Mouse (Mus musculus): ENCODE measurements at regions not wholly inside any gene's neighbourhood (a gene's known extent, or its start where the extent isn't known, plus 50 kb on each side); places are given as distances from the start of the nearest gene placed in this dataset.

DNA sequence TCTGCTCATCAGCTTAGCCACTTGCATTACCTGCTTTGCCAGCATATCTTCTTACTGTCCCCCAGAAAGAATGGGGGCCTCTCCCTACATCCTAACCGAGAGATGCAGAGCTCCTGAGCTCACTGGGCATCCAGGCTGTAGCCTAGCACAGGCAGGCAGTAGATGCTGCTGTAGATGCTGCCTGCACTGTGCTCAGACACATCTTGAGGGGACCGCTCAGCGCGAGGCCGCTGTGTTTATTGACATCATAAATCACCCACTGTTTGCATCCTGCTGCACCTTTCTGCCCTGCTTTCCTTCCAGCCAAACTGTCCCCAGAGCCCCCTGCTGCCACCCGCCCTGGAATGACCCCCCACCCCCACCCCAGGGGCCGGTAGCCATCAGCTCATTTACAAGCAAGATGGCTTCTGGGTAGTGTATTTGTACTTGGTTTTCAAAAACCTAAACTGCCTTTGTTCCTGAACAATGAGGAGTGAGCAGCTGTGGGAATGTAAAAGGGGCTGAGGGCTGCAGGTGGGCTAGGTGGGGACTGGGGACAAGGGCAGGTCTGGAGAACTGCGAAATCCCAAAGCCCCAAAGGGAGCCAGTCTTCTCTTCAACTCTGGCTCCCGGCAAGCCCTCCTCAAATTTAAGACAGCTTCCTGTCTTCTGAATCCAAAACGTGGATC is 233.2 kb downstream of the Bcor start:
- DNase-seq: no peak

DNA sequence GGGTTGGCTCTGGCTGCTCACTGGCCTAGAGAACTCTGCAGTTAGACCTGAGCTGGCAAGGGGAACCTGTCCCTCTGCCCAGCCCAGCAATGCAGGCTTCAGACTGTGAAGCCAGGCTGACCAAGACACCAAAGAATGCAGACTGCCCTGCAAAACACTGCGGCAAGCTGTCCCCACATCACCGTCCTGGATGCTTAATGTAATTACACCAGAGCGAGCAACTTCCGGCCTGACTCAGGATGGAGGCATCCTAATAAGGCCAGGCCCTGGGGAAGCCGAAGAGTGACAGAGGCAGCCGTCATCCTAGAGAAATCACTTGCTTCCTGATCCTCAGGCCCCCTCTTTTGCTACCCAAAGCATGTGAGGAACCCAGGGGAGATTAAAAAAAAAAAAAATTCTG is 230.7 kb downstream of the Bcor start:
- DNase-seq: no peak

DNA sequence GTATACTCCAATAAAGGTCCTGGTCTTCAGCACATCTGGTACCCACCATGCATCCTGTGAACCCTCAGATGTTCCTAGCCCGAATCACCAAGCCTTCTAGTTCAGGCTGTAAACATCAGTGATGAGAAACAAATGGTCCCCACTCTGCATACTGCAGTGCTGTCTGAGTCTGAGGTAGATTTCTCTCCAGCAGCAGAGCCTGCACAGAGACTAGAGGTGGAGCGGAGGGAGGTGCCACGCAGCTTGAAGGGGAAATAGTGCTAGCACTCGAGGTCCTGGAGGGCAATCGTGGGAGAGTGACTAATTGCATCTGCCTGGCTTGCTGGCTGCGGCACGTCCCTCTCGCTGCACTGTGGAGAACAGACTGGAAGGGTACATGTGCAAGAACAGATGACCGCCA is 228.7 kb downstream of the Bcor start:
- DNase-seq: no peak

DNA sequence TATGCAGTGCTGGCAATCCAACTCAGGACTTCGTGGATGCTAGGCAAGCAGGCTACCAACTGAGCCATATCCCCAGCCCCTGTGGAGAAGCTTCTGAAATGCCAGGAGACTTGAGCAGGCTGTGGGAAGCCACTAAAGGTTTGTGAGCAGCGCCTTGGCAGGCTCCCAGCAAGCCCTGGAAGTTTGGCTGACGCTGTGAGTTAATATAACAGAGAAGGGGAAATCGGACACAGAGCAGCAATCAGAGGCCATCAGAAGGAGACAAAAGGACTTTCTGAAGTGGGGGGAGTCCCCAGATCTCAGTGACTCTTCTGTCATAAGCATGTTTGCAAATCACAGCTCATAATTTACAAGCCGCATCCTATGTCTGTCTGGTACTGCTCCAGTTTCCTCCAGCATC is 224.8 kb downstream of the Bcor start:
- DNase-seq: no peak

DNA sequence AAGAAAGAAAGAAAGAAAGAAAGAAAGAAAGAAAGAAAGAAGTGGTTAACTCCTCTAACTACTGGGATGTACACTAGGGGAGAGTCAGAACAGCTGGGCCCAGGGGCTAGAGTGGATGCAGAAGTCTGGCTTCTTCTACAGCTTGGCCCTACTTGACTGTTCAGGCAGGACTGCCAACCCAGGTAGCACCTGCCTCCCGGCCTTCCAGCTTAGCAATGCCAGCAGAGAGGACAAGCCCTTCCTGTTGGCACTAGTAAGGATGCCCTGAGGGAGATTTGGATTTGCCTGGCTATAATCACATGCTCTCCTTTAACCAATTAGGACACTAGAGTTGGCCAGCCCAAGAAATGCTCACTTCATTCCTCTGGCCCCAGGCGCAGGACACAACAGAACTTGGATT is 219.9 kb downstream of the Bcor start:
- DNase-seq: no peak

DNA sequence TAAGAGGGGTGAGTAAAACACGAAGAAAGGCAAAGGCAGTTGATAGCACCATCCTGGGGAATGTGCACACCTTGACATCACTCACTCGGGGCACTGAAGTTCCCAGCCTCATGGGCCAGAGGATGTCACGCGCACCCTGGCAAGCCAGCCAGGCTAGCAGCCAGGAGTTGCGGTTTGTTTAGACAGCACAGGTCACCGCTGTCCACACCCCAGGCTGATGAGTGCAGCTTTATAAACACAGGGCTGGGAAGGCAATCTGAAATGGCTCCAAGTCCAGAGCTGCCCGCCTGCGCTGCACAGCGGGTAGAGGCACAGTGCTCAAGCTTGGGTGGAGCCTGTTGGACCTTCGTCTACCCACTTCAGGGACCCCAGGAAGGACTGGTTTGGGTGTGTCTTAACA is 216.8 kb downstream of the Bcor start:
- DNase-seq: no peak

DNA sequence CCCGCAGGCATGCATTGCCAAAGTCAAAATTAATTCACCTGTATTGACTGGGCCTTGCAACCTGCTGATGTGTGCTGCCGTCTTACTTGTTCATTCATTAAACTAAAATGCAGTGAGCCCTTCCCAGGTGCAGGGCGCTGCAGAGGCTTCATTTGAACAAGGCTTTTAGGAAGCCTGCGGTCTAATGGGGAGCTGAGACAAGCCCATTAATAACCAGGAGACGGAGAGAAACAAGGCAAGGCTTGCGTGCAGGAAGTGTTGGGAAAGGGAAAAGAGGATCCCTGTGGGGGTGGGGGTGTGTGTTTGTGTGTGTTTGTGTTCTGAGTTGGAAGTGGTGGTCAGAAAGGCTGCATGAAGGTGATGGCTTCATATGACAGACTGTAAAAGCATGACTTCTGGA is 215.6 kb downstream of the Bcor start:
- DNase-seq: no peak

DNA sequence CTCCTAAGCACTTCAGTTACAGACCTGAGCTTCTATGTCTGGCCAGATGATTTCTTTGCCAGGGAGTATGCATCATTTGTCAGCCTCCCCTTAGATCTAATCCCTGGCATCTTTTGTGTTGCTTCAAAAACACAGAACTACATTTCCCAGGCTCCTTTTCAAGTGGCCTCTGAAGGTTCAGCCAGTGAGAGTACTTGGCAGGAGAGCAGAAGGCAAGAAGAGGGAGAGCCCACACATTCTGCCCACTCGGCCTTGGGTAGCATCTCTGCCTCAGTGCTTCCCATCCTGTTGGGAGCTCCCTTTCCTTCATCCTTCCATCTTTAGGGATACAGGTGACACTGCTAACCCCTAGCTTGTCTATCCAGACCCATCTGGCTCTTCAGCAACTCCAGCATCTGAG is 214.9 kb downstream of the Bcor start:
- DNase-seq: no peak

DNA sequence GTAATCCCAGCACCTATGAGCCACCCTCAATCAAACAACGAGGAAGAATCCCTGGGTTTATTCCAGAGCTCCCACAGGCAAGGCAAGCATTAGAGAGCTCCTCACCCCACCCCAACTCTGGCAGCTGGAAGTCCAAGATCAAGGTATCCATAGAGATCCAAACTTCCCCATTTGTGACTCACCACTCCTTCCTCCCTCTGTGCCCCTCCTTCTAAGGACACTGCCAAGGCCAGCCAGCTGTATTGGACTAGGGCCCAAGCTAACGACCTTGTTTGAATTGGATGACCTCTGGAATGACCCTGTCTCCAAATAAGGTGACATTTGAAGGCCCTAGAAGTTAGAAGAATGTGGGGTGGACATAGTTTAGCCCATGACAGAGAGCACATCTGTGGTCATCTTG is 208.0 kb downstream of the Bcor start:
- no peak for DNase-seq

DNA sequence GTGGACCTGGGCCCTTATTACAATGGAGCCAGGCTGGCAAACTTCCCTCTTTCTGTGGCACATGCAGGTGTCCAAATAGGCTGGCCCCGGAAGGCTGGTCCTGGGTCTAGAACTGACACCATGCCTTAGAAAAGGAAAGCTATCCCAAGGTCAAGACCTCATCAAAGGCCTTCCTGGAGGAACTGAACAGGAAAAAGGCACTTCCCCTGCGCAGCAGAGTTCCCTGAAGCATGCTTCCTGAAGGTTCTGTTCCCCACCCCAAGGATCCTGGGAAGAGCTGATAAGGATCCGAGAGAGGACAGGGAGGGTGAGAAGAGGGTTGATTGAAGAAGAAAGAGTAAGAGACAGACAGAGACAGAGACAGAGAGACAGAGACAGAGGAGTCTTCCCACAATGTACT is 204.0 kb downstream of the Bcor start:
- DNase-seq: no peak

DNA sequence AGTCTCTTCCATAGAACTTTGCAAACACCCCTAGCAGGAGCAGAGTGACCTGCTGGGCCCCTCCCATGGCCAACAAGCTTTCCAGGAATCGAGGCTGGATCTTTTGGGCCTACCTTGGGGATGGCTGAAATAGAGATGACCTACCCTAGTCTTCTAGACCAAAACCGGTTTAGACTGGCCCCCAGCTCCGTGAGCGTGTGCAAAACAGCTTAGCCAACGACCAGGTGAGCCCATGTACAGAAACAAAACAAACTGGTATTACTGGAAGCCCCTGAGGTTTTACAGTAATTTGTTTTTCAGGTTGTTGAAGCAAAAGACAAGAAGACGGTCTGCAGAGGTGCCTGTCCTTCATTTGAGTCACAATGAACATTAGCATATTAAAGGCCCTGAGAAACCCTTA is 203.1 kb downstream of the Bcor start:
- DNase-seq: no peak

DNA sequence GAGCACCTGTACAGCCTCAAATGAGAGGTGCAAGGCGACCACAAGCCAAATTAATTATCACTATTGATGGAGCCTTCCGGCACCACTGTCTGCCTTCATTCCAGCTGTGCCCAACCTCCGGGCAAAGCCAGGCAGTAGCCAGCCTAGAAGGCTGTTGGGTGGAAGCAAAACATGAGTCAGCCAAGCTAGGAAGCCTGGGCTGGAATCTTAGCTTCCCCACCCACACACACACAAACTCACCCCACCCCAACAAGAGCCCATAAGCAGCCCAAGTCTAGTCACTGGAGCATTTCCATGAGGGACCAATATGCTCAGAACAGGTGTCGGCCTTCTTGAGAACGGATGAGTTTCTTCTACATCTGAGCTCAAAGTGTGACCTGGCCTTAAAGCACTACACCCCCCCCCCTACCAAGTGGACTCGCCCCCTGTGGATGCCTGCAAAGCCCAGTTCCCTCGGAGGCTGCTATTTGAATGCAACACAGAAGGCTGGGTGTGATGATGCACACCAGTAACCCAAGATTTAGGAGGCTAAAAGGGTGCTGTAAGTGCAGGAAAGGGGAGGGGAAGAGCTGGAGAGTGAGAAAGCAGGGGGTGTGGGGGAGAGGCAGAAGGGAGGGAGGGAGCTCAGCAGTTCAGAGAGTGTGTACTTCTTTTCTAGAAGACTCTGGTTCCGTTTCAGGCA is 200.1 kb downstream of the Bcor start:
- DNase-seq: no peak

DNA sequence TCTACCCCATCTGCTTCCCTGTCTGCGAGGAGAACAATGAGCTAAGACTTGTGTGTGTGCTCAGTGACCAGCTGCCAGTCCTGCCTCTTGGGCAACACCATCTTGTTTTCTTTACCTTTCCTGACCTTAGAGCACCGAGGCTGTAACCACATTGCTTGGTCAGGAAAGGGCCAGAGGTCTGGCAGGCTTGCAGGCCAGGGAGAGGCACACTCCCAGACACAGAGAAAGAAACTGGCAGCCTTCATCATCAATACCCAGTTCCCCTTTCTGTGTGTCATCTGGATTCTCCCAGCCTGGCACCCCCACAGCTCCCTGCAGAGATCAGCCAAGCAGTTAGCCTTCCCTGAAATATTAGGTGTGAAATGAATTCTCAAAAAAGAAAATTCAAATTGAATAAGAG is 198.8 kb downstream of the Bcor start:
- no peak for DNase-seq

DNA sequence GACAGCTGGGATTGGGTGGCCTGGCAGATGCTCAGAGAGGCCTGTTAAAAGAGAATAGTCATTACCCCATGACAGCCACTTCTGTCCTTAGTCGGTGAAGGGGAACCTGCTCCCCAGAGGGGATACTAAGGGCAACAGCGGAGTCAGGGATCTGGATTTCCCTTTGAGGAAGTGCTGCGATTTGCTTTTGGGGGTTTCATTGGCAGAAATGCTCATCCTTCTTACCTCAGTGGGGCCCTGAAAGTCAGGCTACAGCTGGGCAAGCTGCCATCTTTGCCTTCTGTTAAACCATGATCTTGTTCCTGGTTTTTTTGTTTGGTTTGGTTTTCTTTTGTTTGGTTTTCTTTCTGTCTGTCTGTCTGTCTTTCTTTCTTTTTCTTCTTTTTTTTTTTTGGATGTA is 195.7 kb downstream of the Bcor start:
- no peak for DNase-seq

DNA sequence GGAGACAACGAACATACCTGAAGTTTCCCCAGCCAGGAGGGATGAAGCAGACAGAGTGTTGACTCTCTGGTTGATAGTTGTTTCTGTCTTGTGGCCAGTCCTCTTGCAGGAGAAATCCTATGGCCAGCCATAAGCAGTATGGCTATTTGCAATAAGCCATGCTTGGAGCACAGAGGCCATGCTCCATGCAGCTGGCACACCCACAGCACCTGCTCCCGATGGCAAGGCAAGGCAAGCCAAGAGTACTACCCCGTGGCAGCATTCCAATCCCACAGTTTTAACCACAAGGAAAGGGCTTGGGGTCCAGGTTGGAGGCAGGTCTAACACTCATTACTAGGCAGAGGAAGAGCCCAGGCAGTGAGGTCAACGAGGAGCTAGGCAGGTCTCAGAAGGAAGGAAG is 181.5 kb downstream of the Bcor start:
- no peak for DNase-seq

DNA sequence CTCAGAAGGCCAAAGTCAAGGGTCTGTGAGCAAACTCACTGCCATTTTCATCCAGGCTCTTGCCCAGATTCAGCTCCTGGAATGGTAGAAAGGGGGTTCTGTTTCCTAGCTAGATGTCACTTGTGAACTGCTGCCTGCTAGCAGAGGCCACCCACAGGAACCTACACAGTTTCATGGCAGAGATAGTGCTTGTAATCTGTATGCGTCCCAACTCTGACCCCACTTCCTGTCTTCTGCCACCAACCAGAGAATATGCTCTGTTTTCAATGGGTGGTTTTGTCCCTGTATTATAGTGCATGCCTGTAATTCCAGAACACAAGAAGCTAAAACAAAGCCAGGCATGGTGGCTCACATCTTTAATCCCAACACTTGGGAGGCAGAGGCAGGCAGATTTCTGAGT is 176.9 kb downstream of the Bcor start:
- DNase-seq: no peak

All from thymus, adult 18-20 months (tissue).